Mouse (Mus musculus) splenic B cell, adult 2 months (primary cell): Measurements from ENCODE around the gene Npas2.

Source experiments
- DNase-seq: peaks from one replicate; pipeline ENCODE4 v3.0.0-alpha.2; 2011; ENCODE audit warnings: low read depth, low spot score
- H3K27me3 ChIP-seq: 2 replicates; pipeline ENCODE4 v1.6.1; 2012; ENCODE audit warnings: mild to moderate bottlenecking, low read length, moderate library complexity, mixed read lengths; ENCODE audit not compliant: control insufficient read depth, poor library complexity, insufficient read depth, severe bottlenecking
- H3K36me3 ChIP-seq: 2 replicates; pipeline ENCODE4 v1.6.1; 2012; ENCODE audit warnings: mild to moderate bottlenecking, low read length, moderate library complexity, mixed read lengths; ENCODE audit not compliant: control insufficient read depth, poor library complexity, insufficient read depth, severe bottlenecking

The Npas2 gene

DNA sequence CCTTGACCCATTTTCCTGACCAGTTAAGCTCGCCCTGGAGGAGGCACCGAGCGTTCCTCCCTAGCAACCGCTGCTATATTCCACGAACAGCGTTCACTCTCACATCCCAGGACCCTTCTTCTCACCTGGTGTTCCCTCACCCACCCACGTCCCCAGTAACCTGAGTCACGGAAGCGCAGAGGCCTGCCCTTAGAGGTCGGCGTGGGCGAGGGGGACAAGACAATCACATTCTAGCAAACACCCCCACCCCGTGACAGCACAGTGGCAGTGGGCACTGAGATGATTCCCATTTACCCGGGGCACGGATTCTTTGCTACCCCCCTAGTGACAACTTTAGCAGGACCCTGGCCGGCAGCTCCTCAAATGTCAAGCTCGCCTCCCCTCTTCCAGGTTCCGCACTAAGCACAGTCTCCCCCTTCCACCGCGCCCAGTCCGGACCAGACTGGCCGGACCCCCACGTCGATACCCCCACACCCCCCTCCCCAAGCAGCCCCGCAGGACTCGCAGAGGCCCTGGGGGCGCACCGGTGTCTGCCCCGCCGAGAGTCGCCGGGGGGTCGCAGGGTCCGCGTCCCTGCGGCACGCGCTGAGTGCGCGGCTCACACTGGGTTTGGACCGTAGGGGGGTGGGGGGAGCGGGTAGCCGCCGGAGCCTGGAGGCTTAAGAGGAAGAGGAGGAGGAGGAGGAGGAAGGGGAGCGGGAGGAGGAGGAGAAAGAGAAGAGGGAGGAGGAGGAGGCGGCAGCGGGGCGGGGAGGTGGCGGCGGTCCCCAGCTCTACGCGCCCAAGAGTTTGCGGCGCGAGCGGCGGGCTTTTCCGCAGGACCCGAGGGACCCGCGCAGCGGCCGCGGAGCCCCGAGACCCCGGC lies at the start of gene Npas2:
TSS of gene Npas2 (plus strand) at position 735 of the 865 bp plus-strand sequence.
- no peaks in the 10 kb centered on the region for H3K27me3 ChIP-seq
- no peaks in the 10 kb centered on the region for H3K36me3 ChIP-seq
- no peak for DNase-seq

DNA sequence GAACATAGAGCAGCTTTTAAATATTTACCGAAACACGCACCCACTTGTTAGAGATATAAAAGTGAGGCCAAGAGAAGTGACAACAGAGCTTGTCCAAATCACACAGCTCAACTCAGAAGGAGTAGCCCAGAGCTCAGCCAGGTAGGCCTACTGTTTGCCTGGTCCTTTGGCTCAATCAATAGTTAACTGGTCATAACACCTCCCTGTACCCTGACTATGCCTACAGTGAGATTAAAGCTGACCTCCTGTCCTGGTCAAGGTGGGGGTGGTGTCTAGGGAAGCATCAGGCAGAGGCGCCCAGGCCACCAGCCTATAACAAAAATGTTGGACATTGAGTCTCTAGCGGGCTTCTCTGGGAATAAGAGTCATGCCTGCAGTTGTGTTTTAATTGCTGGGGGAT lies 36.8 kb upstream of the Npas2 start:
- DNase-seq: no peak
- Histone ChIP-seq H3K27me3 (no peaks in the 10 kb centered on the region), H3K36me3 (no peaks in the 10 kb centered on the region)

DNA sequence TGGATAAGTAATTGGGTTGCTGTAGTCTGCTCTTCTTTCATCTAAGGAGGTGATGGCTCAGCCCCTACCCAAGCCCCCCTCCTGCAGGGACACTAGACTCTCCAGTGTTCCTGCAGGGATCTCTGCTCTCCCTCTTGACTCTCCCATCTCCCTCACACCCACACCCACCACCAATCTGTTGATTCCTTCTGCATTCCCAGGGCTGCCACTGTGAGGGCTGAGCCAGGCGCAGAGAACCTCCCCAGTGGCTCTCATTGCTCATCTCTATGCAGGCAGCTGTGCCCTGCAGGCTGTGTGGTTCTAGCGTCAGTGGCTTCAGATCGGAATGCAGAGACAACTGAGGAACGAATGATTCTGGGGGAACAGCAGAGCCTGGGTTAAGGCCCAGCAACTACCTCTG lies 33.4 kb upstream of the Npas2 start:
- Histone ChIP-seq H3K36me3 (no peaks in the 10 kb centered on the region), H3K27me3 (no peaks in the 10 kb centered on the region)
- DNase-seq: no peak

DNA sequence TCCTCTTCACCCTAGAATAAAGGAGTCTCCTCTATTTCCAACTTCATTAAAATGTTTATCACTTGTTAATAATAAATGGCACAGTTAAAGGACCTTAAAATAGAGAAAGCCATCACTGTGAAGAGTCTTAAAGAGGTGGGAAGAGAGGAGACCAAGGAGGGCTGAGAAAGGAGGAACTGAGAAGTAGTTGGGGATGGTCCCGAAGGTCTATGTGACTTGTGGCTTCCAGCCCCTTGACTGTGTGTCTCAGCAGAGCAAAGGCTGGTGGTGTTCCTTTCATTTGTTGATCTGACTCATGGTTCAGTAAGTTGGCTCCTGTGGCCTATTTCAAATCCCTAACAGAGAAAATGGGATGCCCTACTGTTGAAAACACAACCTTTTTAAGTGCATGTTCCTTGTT lies 30.5 kb upstream of the Npas2 start:
- Histone ChIP-seq H3K36me3 (no peaks in the 10 kb centered on the region), H3K27me3 (no peaks in the 10 kb centered on the region)
- no peak for DNase-seq

DNA sequence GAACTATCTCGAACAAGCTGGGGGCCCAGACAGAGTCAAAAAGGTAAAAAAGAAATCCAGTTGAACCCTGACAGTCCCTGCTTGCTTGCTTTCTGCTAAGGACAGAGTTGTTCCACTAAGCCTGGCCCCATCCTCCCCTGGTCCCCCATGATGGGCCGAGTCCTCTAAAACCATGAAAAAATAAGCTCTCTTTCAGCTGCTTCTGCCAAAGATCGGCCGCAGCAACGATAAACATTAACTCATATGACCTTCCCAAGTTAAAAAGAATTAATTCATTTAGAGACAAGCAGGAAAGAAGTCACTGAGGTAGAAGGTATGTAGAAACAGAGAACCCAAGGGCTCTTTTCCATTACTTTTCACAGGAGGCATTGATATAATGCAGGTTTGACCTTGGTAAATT lies 16.8 kb upstream of the Npas2 start:
- Histone ChIP-seq H3K36me3 (no peaks in the 10 kb centered on the region), H3K27me3 (no peaks in the 10 kb centered on the region)
- no peak for DNase-seq

DNA sequence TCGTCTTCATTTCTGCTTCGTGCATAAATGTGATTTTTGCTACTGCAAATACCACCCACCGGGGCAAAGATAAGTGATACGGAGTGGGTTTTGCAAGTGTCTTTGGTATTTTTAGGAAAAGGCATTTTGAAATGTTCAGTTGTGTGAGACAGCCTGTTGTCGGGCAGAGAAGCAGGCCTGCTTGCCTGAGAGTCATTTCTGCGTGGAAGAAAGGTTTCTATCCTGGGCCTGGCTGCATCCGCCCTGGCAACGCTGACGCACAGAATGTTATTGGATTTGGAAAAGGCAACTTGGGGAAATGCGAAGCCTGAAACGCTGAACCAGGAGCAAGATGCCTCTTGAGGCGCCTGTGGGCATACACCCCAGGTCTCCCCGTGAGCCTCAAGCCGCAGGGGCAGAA lies 16.3 kb upstream of the Npas2 start:
- Histone ChIP-seq H3K27me3 (no peaks in the 10 kb centered on the region), H3K36me3 (no peaks in the 10 kb centered on the region)
- DNase-seq: no peak

DNA sequence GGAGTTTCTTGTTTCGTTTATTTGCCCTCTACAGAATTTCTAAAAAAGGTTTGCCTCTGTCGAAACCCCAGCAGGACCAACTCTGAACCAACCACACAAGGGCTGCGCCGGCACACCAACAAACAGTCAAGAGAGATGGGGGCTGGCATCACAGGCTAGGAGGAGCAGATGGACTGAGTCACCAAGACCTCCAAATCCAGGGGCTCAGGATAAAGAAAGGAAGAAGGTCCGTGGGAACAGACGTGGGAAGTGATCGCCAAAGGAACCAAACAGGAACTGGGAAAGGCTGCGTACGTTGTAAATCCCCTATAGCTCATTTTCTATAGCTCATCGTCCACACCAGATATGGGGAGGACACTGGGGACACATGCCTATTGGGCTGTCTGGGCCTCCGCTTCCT lies 13.7 kb upstream of the Npas2 start:
- Histone ChIP-seq H3K27me3 (no peaks in the 10 kb centered on the region), H3K36me3 (no peaks in the 10 kb centered on the region)
- DNase-seq: no peak

DNA sequence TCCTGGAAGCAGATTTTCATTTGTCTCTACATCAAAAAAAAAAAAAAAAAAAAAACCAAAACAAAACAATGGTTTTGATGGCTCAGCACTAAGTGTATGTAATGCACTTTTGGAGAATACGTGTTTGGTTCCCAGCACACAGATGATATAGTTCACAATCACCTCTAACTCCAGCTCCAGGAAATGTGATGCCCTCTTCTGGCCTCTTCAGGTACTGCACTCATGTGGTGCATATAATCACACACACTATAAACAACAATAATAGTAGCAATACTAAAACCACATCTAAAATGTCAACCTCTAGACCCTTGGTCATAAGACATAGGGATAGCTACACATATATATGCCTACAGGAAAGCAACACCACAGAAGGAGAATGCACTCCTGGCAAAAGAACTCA lies 13.0 kb upstream of the Npas2 start:
- no peak for DNase-seq
- Histone ChIP-seq H3K36me3 (no peaks in the 10 kb centered on the region), H3K27me3 (no peaks in the 10 kb centered on the region)

DNA sequence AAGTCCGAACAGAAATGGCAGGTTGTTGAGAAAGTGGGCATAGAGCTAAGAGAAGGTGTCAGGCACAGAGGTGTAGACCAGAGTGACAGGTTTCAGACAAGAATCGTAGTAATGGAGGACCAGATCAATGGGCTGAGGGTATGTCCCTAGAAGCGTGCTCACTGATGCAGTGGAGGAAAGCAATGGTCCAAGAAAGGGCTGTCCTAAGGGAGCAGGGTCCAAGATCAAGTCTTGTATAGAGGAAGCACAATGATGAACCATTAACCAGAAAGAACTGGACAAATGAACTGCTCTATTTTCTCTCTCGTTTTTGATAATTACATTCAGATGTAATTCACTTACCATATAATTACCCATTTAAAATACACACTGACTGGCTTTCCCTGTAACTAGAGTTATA lies 11.6 kb upstream of the Npas2 start:
- DNase-seq: no peak
- H3K36me3 ChIP-seq: no peaks in the 10 kb centered on the region
- no peaks in the 10 kb centered on the region for H3K27me3 ChIP-seq

DNA sequence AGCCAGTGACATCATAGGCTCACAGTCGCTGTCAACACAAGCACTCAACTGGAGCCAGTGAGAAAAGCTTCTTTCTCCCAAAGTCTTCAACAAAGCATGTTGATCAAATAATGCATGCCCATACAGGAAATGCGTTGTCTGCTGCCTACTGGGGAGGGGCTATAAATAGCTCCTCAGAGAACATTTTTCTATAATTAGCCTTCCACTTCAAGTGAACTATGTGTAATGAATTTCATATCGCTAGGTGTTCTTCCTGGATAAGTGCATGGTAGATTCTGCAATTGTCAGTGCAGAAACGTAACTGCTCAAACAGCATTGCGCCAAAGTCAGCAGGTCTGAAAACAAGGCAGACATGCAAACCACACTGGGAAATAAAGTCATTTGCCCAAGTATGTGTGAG lies 7.7 kb upstream of the Npas2 start:
- no peak for DNase-seq
- no peaks in the 10 kb centered on the region for H3K36me3 ChIP-seq
- H3K27me3 ChIP-seq: no peaks in the 10 kb centered on the region

DNA sequence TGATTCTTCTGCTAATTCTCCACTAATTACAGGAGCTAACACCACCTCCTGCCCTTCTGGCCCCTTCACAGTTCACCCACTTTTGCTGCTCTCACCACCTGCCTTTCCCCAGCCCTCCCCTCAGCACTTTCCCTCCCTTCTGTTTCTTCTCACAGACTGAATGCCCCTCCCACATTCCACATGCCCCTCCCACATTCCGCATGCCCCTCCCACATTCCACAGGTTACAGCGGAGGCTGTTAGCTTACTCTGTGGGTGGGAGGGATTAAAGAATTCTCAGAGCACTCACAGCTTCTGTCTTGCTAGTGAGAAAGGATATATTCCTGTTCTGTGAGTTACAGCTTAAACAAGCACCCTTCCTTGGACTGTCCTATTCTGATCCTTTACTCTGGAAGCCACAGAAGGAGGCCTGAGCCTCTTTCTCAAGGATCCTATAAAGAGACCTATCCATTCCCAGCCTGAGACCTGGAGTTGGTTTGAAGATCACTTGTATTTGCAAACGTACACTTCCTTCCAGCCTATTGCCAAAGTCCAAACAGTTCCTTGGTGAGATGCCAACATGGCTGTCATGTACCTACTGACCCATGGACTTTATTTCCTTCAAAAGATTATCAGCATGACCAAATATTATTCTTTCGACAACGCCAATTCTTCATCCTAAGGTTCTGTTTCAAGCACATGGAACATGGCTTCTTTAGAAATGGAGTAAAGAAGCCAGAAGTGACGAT lies 6.7 kb upstream of the Npas2 start:
- DNase-seq: no peak
- Histone ChIP-seq H3K36me3 (no peaks in the 10 kb centered on the region), H3K27me3 (no peaks in the 10 kb centered on the region)

DNA sequence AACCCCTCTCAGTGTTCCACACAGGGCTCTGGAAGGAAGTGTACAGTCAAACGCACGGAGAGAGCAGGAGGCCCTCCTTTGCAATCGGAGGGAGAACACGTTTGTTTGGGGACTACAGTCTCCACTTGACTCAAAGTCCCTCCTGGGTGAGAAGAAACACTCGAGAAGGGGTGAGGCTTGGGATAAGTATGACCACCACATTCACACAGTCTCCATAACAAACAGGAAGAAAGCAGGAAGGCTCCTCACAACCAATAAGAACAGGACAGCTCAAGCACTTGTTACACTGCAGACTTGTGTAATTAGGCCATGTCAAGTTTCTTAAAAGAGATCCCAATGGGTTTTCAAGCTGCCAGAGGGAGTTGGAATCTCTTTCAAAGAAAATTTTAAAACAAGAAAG lies 2.4 kb upstream of the Npas2 start:
- no peak for DNase-seq
- H3K36me3 ChIP-seq: no peaks in the 10 kb centered on the region
- no peaks in the 10 kb centered on the region for H3K27me3 ChIP-seq

DNA sequence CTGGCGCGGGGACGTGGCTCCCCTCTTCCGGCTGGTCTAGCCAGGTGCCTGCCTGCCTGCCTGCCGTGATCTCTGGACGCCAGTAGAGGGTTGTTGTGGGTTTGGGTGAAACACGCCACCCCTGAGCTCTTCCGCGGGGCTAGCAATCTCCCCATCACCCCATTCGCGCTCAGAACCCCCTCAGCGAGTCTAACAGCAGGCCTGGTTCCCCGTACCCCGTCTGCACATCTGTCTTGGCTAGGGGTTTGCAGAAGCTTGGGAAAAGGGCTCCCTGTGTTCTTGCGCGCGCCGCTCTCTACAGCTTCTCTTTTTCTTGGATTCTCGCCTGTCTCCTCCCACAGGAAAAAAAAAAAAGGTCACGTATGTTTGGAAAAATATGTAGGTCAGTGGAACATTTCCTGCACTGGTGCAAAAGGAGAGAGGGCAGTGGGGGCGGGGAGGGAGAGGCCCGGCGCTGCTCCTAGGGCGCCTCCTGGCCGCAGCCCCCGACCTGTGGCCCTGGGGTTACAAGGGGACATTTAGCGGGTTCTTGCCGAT lies 1.0 kb upstream of the Npas2 start:
- Histone ChIP-seq H3K27me3 (no peaks in the 10 kb centered on the region), H3K36me3 (no peaks in the 10 kb centered on the region)
- no peak for DNase-seq

DNA sequence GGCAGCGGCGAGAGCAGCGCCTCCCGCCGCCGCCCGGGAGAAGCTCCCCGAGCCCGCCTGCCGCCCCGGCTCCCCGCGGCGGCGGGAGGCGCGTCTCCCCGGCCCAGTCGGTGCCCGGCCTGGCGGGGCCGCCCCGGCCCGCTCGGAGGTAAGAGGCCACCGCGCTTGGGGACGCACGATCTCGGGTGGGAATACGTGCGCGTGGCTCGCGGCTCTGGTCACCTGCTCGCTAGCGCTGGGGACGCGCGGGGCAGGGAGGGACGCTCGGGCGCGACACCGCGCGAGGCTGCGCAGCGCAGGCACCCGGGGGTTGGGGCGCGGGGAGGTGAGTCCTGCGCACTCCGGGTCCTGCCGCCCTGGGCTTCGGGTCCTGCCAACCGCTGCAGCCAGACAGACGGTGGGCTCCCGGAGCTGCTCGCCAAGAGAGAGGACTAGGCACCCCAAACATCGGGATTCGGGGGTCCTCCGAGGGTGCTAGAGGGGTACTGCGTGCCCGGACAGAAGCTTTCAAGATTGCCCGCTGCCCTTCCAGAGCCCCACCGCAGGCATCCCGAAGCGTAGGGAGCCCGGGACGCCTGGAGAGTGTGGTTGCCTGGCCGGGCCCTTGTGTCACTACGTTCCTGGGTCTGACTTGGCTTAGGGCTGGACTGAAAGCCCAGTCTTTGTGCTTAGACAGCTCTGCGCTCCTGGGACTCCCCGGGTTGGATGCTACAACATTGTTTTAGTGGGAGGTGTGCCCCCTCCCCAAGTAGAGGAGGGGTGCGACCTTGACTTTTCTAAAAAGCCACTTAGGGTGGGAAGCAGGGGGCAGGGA lies 538 bp downstream of the Npas2 start:
- no peaks in the 10 kb centered on the region for H3K27me3 ChIP-seq
- no peaks in the 10 kb centered on the region for H3K36me3 ChIP-seq
- no peak for DNase-seq

DNA sequence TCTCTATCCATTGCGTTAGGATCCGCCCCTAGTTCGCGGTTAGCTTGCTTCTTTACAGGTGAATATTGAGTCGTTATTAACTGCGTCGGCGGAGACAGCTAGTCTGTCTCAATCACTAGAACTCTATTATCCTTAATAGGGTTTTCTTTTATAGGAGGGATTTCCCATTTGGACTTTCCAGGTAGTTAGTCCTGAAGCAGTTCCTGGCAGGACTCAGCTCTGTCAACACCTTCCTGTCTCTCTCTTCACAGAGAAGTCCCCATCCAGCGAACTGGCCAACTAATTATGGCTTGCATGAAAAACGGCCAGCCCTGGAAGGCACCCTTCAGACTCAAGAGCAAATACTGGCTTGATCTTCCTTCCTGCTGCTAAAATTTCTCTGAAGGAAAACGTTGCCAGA lies 1.4 kb downstream of the Npas2 start:
- Histone ChIP-seq H3K27me3 (no peaks in the 10 kb centered on the region), H3K36me3 (no peaks in the 10 kb centered on the region)
- DNase-seq: no peak
